Mouse (Mus musculus): ENCODE measurements around the gene Dctn1. TPM values are rescaled to one million over a fixed set of nuclear protein-coding genes. Genes with fewer than 3 reads are reported as not detected.

Gene Dctn1
- total RNA-seq (2014; rRNA removed) = 97.3 and 126 TPM in 2 replicates
- polyA plus RNA-seq (2015; fragmentation: Nextera tagmentation; extraction: Ambion mirVana) = 132 and 152 TPM in 2 replicates

DNA sequence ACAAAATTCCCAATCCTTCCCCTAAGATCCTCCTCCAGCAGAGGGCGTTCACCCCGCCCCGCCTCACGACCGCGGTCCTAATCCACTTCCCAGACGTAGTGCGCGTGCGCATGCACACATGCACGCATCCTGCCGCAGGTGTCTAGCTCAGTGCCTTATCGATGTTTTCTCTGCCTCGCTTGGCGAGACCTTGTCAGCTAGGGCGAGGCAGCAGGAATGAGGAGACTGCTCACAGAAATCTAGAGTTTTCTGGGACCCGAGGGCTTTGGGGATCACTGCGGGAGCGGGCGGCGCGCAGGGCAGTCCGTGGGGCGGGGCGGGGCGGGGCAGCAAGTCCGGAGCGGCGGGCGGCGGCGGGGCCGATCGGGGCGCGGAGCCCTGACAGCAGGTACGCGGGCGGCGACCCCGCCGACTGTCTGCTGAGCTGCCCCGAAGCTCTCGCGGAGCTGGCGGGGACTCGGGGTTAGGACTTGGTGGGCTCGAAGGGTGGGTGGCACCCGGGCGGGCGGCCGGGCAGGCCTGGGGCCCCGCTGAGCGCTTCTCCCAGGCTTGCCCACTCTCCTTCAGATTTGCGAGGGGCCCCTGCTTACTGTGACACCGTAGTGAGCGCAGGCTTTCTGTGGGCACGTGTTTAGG lies at the start of gene Dctn1:
TSS of gene Dctn1 (plus strand) at position 314 of the 636 bp plus-strand sequence.
- WGBS = 3% methylated on average over 58 of the region's 58 CpGs
- Histone ChIP-seq H3K4me3 (ENCODE audit: low read depth, low read length) (peak within 1 kb of the TSS; percentile 90), H3K9me3 (ENCODE audit: low read length) (no peaks in the 10 kb centered on the region), H3K27ac (ENCODE audit: low read depth, low read length) (peak within 1 kb of the TSS; percentile 90), H3K4me1 (ENCODE audit: insufficient read depth) (peaks cover 18% of the 10 kb centered on the region), H3K4me2 (ENCODE audit: low read depth) (peak within 1 kb of the TSS; percentile 65), H3K27me3 (ENCODE audit: insufficient read depth, low read length) (peaks cover 20% of the 10 kb centered on the region), H3K36me3 (ENCODE audit: insufficient read depth) (no peaks in the 10 kb centered on the region), H3K9ac (peak within 1 kb of the TSS; percentile 82)
- ATAC-seq = peak; percentile 92
- peak; percentile 89 for TF ChIP-seq CTCF (IDR thresholded peaks at IDR 0.05; ENCODE audit: low read depth)
- peak; percentile 98 for DNase-seq

DNA sequence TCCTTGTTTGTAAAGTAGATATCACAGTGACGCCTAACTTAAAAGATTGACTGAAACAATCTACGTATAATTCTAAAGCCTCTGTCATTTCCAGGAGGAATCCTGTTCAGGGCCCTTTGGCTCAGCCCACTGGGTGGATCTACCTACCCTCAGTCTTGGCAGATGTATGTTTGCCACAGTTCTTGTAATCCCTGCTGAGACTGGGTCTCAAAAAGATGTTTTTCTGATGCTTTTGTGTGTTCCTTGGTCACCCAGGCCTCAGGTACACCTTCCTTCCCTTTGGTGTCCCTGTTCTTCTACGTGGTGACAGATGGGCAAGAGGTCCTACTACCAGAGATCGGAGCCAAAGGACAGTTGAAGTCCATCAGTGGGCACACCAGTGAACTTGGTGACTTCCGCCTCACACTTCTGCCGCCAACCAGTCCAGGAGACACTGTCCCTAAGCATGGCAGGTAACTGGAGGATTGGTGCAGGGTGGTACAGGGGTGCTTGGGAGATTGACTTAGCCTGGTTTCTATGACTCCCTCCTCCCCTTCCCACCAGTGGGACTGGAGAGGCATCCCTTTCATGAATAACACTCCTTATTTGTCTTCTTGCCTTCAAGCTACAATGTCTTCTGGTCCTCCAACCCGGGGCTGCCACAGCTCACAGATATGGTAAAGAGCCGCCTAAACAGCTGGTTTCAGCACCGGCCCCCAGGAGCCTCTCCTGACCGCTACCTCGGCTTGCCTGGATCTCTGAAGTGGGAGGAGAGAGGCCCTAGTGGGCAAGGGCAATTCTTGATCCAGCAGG lies 49.2 kb upstream of the Dctn1 start:
- Histone ChIP-seq H3K27me3 (ENCODE audit: insufficient read depth, low read length) (no peaks in the 10 kb centered on the region), H3K4me1 (ENCODE audit: insufficient read depth) (peaks cover 7% of the 10 kb centered on the region; the same call in 1 of the 2 replicates), H3K9ac (peak overlapping the region; percentile 76), H3K4me3 (ENCODE audit: low read depth, low read length) (peak overlapping the region; percentile 68), H3K36me3 (ENCODE audit: insufficient read depth) (peaks cover 25% of the 10 kb centered on the region), H3K27ac (ENCODE audit: low read depth, low read length) (no peak overlapping the region), H3K9me3 (ENCODE audit: low read length) (no peaks in the 10 kb centered on the region), H3K4me2 (ENCODE audit: low read depth) (peak overlapping the region; percentile 92)
- no peak for ATAC-seq
- no peak for DNase-seq
- 76% methylated on average over 11 of the region's 11 CpGs for WGBS
- no peak for TF ChIP-seq CTCF (IDR thresholded peaks at IDR 0.05; ENCODE audit: low read depth)

DNA sequence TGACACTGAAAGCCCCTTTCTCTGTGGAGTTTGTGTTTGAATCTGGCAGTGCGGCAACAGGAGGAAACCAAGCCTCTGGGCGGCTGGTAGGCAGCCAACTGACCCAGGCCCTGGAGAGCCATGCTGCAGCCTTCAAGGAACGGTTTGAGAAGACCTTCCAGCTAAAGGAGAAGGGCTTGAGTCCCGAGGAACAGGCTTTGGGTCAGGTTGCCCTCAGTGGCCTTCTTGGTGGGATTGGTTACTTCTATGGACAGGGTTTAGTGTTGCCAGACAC lies 48.6 kb upstream of the Dctn1 start:
- TF ChIP-seq CTCF (IDR thresholded peaks at IDR 0.05; ENCODE audit: low read depth) = no peak
- Histone ChIP-seq H3K36me3 (ENCODE audit: insufficient read depth) (peaks cover 25% of the 10 kb centered on the region), H3K9ac (no peak overlapping the region), H3K27me3 (ENCODE audit: insufficient read depth, low read length) (no peaks in the 10 kb centered on the region), H3K4me2 (ENCODE audit: low read depth) (no peak overlapping the region), H3K4me3 (ENCODE audit: low read depth, low read length) (no peak overlapping the region), H3K27ac (ENCODE audit: low read depth, low read length) (no peak overlapping the region), H3K9me3 (ENCODE audit: low read length) (no peaks in the 10 kb centered on the region), H3K4me1 (ENCODE audit: insufficient read depth) (peaks cover 8% of the 10 kb centered on the region)
- ATAC-seq (no peak), DNase-seq (no peak)
- whole genome bisulfite sequencing = 85% methylated on average over 4 of the region's 4 CpGs

DNA sequence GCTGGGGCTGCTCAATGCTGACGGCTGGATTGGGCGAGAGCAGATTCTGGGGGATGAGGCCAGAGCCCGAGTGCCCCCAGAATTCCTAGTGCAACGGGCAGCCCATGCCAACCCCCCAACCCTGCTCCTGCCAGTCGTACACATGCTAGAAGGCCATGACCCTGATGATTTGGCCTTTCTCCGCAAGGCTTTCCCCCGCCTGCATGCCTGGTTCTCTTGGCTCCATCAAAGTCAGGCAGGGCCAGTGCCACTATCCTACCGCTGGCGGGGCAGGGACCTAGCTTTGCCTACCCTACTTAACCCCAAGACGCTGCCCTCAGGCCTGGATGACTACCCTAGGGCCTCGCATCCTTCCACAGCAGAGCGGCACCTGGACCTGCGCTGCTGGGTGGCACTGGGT lies 48.1 kb upstream of the Dctn1 start:
- H3K4me3 ChIP-seq (ENCODE audit: low read depth, low read length) = no peak overlapping the region
- H3K9me3 ChIP-seq (ENCODE audit: low read length) = no peaks in the 10 kb centered on the region
- TF ChIP-seq CTCF (IDR thresholded peaks at IDR 0.05; ENCODE audit: low read depth) = no peak
- WGBS = 92% methylated on average over 13 of the region's 13 CpGs
- H3K4me1 ChIP-seq (ENCODE audit: insufficient read depth) = peaks cover 13% of the 10 kb centered on the region
- DNase-seq (no peak), ATAC-seq (no peak)
- peaks cover 25% of the 10 kb centered on the region for H3K36me3 ChIP-seq (ENCODE audit: insufficient read depth)
- H3K4me2 ChIP-seq (ENCODE audit: low read depth) = no peak overlapping the region
- H3K9ac ChIP-seq = no peak overlapping the region
- no peaks in the 10 kb centered on the region for H3K27me3 ChIP-seq (ENCODE audit: insufficient read depth, low read length)
- no peak overlapping the region for H3K27ac ChIP-seq (ENCODE audit: low read depth, low read length)

DNA sequence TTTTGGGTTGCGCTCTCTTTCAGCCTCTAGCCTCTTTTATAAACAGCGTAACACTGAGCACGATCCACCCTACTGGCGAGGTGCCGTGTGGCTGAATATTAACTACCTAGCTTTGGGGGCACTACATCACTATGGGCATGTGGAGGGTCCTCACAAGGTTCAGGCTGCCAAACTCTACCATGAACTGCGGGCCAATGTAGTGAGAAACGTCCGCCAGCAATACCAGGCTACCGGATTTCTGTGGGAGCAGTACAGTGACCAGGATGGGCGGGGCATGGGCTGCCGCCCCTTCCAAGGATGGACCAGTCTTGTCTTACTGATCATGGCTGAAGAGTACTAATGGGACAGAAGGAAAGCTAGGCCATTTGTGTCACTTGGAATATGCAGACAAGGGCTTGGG lies 47.4 kb upstream of the Dctn1 start:
- Histone ChIP-seq H3K27me3 (ENCODE audit: insufficient read depth, low read length) (no peaks in the 10 kb centered on the region), H3K4me2 (ENCODE audit: low read depth) (no peak overlapping the region), H3K36me3 (ENCODE audit: insufficient read depth) (peaks cover 25% of the 10 kb centered on the region), H3K9me3 (ENCODE audit: low read length) (no peaks in the 10 kb centered on the region), H3K9ac (no peak overlapping the region), H3K27ac (ENCODE audit: low read depth, low read length) (no peak overlapping the region), H3K4me3 (ENCODE audit: low read depth, low read length) (no peak overlapping the region), H3K4me1 (ENCODE audit: insufficient read depth) (peaks cover 14% of the 10 kb centered on the region)
- no peak for ATAC-seq
- DNase-seq = no peak
- 81% methylated on average over 11 of the region's 11 CpGs for WGBS
- TF ChIP-seq CTCF (IDR thresholded peaks at IDR 0.05; ENCODE audit: low read depth) = no peak

DNA sequence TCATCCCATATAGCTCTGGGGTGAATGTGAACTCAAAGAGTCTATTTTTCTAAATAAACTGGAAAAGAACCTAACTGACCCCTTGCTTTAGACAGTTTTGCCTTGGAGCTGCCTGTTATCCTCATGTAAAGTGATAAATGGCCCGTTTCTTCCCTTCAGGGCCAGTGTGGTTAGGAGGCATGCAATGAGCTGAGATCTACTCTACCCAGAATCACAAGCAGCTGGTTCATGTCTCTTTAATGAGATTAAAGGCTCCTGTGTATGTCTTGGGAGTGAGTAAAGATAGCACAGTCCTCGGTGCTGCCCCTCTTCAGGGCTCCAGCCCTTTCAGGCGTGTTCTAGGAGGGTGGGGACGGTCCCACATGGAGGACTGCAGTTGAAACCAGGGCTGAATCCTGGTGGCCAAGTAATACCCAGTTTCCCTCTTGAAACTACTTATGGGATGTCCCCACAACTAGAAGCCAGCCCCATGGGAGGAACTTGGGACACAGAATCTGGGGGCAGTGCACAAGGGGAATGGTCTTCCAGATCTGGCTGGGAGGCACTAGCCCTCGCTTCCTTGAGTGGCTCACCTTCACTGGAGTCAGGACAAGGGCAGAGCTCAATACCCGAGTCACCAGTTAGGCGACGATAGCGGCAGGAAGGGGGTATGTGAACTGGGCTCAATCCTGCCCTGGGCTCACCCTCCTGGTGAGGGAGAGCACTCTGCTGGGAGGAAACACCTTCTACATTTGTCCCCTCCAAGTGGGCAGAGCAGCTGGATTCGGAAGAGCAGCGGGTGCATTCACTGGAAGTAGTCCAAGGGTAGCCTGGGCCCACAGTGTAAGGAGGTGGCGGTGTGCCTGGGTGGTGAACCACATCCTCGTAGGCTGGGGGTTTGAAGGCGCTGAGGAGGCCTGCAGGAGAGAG lies 46.6 kb upstream of the Dctn1 start:
- Histone ChIP-seq H3K27ac (ENCODE audit: low read depth, low read length) (no peak overlapping the region), H3K4me2 (ENCODE audit: low read depth) (no peak overlapping the region), H3K27me3 (ENCODE audit: insufficient read depth, low read length) (no peaks in the 10 kb centered on the region), H3K9me3 (ENCODE audit: low read length) (no peaks in the 10 kb centered on the region), H3K36me3 (ENCODE audit: insufficient read depth) (peaks cover 25% of the 10 kb centered on the region), H3K4me1 (ENCODE audit: insufficient read depth) (peaks cover 16% of the 10 kb centered on the region), H3K9ac (no peak overlapping the region), H3K4me3 (ENCODE audit: low read depth, low read length) (no peak overlapping the region)
- 77% methylated on average over 14 of the region's 14 CpGs for WGBS
- ATAC-seq (no peak), DNase-seq (no peak)
- no peak for TF ChIP-seq CTCF (IDR thresholded peaks at IDR 0.05; ENCODE audit: low read depth)
